Mouse (Mus musculus): Measurements from ENCODE around the gene Stag2.
A peak's percentile ranks its signal among the peaks of the same experiment; 100 is the strongest.

The Stag2 gene

DNA sequence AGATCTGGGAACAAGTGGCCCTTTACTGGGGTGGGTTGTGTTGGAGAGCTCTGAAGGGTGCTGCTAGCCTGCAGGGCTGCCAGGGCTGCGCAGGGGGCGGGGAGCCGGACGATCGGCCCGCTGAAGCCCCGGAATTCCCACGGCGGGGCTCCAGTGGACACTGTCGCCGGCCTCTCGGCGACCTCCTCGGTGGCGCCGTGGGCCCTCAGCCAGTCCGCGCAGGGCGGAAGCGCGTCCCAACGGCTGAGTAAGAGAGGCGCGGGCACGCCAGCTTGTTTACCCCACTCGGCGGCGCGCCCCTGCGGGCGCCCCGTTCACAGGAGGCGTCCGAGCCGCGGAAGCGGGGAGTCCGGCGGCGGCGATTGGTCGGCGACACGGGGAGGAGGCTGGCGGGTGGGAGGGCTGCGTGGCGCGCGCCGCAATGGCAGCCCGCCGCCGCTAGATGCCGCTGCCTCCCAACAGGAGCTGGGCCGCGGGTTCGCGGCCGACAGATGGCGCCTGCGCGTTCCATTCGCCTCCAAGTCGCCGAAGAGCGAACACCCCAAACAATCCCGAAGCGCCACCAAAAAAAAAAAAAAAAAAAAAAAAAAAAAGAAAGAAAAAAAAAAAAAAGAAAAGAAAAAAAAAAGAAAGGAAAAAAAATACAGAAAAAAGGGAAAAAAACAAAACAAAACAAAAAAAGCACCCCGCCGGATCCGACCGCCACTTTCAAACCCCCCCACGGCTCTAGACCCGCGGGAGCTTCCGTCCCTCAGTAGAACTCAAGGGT, at the start of gene Stag2:
TSS of gene Stag2 (plus strand) at position 530 of the 769 bp plus-strand sequence.
- peak; percentile 61 for DNase-seq (ENCODE audit: low read depth, low spot score)

DNA sequence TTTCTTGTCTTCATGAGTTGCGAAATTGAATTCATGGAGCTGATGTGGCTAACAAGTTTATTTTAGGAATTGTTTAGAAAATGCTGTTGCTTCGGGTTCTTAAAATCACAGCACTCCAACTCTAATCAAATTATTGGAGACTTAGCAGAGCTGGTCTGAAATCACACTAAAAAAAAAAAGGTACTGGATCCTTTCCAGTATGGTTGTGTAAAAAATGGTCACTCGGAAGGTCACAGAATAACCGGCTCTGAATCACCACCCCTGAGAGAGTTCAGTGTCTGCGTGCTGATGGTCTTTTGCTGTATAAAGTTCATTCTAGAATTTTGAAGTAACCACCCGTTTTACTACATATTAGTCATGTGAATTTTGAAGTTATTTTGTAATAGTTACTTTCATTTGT, 42.0 kb upstream of the Stag2 start:
- DNase-seq (ENCODE audit: low read depth, low spot score): no peak

DNA sequence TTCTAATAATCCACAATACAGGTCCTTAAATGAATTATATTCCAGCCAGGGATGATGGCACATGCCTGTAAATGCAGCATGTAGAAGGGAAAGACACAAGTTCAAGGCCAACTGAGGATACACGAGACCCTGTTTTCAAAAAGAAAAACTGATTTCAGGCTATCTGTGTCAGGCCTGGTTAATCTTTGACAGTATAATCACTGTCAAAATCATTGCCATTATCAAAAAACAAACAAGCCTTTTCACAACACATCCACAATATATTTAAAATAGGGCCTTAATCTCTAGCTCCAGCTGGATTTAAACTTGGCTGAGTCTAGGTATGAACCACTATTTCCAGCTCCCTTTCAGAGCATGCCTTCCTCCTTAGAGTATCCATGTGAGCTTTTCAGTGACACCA, 38.5 kb upstream of the Stag2 start:
- DNase-seq (ENCODE audit: low read depth, low spot score): no peak

DNA sequence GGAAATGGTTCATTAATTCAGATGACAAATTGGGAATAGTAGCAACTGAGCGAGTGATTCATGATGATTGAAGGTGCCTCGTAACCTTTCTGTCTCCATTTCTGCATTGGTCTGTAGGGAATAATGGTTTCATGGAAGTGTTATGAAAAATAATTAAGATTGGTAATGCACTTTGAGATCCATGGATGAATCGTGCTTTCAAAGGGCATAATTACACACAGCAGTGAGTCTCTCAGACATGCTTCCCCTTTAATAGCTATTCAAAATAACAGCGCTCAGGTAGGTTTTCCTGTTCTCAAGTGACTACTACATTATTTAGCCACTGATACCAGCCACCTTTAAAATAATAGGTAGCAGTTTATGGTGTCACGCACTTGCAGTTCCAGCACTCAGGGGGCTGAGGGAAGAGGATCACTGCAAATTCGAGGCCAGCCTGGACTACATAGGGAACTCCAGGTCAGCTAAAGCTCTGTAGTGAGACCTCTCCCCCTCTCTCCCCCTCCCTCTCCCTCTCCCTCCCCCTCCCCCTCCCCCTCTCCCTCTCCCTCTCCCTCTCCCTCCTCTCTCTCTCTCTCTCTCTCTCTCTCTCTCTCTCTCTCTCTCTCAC, 29.6 kb upstream of the Stag2 start:
- no peak for DNase-seq (ENCODE audit: low read depth, low spot score)

DNA sequence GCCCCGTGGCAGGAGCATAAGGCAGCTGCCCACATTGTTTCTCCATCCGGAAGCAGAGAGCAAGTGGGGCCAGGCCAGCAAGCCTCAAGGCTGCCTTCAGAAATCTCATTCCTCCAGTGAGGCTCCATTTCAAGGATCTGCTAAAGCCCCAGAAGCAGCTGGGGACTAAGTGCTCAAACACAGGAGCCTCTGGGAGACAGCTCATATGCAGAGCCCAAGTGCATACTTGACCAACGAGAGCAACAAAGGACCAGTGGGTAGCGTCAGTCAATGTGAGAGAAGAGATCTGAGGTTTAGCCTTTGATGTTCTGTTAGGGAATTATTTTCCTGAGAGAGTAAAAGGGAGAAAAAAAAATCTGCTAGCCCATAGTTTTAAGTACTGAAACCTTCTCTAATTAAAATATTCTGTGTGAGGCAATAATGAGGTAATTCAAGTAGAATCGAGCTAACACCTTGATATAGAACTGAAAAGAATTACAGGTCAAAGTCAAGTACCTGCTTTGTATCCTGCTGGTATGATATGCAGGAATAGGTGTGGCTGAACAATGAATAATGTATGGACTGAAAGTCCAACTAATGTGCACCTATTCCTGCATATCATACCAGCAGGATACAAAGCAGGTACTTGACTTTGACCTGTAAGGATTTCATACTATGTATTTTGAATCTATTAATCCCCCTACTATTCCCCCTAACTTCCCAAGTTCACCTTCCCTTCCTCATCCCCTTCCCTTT, 24.0 kb upstream of the Stag2 start:
- DNase-seq (ENCODE audit: low read depth, low spot score): no peak

DNA sequence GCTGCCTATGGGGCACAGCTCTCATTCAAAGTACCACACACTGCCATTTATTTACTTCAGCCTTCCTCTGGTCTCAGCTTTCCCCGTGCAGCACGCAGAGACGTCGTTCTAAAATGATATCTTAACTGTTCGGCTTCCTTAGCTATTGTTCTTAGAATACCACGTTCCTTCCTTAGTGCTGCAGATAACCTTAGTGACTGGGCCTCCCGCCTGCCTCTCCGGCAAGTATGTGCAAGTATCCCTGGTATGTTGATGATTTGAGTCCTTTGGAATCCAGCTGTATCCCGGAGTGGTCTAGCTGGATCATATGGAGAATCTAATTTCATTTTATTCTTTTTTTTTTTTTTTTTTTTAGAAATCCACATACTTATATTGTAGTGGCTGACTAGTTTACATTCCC, 9.2 kb upstream of the Stag2 start:
- DNase-seq (ENCODE audit: low read depth, low spot score): no peak

DNA sequence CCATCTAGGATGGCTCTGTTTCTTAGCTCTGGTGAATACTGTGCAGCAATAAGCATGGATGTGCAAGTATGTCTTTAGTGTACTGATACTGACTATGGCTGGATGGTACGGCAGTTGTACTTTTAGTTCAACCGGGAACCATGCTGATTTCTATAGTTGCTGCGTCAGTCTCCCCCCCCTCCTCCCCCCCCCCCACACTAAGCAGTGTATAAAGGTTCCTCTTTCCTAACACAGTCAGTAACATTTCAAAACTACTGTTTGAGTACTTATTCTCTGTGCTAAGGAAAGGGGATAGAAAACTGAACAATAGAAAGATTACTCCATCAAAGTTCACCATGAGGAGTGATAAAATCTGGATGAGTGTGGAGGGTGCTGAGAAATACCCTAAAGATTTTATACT, 6.5 kb upstream of the Stag2 start:
- DNase-seq (ENCODE audit: low read depth, low spot score): no peak

DNA sequence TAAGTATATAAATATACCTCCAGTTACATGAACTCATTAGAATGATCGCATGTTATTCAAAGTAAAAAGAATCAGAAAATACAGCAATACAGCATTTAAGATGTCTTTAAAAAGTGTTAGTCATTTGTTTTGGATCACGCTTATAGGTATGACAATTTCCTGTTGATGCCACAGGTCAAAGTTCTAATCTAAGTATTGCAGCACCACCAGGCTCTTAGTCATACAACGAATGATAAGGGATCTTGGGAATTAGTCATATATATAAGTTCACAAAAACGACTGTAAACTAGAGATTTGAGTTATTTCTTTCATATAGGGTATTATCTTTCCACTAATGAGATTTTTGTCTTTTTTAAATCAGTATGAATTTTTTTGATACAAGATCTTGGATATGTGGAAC, 5.1 kb upstream of the Stag2 start:
- no peak for DNase-seq (ENCODE audit: low read depth, low spot score)

DNA sequence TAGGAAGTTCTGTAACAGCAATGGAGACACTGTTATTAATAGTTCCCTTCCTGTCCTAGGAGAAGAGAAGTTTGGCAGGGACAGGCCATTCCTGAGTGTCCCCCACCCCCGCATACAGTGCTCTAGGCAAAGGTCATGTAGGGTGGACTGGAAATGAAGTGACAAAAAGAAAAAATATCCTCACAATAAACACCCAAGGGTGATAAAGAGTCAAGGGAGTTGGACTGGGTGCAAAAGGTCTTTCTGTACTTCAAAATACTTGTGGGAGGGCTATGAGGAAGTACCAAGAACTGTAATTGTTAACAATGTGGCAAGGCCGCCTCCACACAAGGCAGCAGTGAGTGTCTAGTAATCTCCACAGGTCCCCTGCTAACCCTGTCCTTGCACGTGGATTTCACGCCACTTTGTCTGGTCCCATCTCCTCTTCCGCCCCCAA, 1.1 kb upstream of the Stag2 start:
- DNase-seq (ENCODE audit: low read depth, low spot score): no peak

DNA sequence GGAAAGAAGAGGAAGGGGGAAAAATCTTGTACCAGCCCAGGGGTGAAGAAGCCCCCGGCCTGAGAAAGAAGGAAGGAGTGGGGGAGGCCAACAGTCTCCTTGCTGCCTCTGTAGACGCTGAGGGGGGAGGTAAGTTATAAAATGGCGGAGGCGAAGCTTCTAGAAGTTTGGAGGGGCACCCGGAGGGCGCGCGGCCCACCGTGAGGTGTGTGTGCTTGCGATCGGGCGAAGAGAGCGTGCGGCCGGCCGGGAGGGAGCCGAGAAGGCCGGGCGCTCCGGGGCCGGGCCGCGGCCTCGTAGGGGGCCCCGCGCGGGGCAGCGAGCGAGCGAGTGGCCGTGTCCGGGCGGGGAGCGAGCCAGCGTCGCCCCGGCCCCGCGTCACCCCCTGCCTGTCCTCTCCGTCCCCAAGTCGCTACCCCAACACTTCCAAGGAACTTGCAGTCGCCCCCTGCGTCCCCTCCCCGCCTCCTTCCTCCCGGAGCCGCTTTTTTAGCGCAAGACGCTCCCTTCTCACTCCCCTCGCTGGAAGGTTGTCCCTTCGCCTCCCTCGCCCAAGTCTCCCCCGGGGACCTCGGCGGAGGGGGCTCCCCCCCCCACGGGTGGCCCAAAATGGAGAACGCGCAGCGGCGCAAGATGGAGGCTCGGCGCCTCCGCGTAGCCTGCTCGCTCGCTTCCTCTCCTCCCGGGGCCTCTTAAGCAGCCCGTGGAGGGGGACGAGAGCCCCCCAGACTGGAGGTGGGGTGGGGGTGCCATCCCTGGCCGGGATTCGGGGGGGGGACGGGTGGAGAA, 634 bp downstream of the Stag2 start:
- peak; percentile 45 for DNase-seq (ENCODE audit: low read depth, low spot score)

DNA sequence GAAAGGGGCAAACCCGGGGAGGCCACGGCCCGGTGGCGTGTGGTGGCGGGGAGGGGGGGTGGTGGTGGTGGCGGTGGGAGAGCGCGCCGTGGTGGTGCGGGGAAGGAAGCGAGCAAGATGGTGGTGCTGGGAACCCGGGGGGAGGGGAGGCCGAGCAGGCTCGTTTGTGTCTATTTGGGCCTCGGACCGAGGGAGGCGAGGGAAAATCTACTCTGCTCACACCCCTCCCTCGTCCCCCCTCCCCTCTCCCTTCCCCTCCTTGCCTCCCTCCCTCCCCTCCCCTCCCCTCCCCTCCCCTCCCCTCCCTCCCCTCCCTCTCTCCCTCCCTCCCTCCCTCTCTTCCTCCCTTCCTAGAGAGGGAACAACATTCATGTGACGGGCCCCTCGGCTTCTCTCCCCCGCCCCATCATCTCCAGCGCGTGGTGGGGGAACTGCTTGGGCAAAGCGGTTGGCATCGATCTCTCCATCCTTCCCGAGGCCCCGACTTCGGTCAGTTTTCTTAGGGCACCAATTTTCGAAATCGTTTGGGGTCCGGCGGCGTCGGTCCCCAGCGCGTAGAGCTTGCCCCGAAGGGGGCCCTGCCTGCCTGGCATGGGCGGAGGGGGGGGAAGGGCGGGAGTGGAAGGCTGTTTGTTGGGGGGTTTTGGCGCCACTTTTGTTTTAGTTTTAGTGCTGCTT, 1.4 kb downstream of the Stag2 start:
- no peak for DNase-seq (ENCODE audit: low read depth, low spot score)

DNA sequence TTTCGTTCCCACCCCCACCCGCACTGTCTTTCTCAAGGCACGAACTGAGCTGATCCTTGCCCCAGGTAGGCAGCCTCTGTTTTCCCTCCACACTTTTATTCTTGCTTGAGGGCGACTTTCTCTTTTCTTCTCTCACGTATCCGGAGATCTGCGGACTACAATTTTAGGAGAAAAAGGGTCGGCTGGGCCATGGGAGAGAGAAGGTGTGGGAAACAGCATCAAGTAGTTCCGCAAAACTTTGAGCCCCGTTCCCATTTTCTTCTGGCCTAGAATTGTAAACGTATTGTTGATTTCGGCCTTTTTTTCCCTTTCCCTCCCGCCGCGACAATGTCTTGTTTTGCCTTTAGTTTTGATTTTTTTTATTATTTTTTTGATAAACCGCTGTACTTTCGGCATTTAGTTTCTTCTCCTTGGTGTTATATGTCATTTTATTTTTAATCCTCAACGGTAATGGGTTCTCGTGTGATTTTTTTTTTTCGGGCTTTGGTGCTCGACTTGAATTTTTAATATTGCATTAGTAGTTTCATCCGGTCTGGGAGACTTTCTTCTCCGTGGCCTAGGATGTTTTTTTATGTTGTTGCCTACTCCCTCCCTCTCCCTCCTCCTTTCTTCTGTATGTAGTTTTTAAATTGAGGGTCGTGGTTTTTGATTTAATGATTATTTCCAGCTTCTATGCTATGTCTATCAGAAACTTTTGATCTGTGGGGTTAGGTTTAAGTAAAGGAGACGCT, 2.1 kb downstream of the Stag2 start:
- DNase-seq (ENCODE audit: low read depth, low spot score): no peak

DNA sequence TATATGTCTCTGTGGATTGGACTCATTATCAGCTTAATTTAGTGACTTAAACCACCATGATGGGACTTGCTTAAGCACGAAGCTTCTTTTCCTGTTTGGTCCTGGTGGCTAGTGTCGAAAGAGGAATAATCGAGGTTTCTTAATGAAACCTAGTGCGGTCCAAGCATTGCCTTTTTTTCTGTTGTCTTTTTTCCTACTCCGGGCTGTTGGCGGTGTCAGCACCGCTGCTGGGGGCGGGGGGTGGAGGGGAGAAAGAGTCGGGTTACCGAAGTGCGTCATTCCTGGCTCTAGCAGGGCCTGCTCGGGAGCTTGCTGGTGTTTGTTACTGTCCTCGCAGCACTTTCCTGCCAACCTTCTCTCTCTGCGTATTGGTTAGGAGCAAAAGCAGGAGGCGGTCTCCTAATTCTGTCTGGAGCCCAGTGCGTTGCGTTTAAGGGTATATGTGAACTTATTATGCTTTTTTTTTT, 2.8 kb downstream of the Stag2 start:
- no peak for DNase-seq (ENCODE audit: low read depth, low spot score)

DNA sequence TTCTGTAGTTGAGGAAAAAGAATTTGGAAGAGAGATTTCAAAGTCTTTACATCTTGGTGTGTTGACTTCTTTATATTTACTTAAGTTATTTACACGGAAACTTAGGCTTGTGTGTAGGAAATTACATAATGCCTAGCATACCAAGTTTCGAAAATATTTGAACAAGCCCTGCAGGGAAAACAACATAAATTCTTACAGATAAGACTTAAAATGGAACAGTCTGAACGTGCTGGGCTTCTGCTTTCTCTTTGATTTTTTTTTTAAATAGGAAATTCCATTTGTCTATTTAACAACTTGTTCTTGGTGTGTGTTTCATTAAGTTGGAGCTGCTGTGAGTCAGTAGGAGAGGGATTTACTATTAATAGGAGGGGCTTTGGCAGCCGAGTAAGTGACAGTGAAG, 3.9 kb downstream of the Stag2 start:
- no peak for DNase-seq (ENCODE audit: low read depth, low spot score)

DNA sequence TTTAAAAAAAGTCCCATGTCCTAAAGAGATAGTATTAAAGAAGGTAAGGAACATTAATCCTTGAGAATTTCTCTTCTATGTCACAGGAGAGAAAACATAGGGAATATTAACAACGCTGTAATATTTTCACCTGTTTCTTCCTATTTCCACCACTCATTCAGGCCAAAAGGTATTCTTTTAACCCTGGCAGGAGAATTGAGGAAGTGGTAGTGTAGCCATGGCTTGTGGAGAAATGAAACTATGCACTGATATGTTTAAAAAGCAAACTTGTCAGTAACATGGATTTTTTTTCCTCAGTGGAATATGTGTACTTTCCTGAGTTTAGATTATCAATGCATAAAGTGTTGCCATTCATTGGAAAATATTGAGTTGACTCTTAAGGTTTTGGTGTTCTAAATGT, 16.3 kb downstream of the Stag2 start:
- DNase-seq (ENCODE audit: low read depth, low spot score): no peak

DNA sequence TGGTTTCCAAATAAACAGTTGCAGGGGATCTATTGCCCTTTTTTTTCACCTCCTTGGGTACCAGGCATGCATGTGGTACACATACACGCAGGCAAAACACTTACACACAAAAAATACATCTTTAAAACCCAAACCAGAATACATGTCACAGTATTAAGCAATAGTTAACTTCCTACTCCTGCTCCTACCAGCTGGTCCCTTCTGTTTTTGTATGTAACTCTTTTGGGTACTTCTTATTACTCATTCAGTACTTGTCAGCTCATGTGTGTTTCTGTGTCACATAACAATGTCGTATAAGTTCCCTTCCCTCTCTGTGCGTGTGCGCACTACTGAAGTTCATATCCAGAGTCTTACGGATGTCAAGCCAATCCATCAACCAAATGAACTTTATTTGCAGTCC, 21.7 kb downstream of the Stag2 start:
- DNase-seq (ENCODE audit: low read depth, low spot score): no peak

DNA sequence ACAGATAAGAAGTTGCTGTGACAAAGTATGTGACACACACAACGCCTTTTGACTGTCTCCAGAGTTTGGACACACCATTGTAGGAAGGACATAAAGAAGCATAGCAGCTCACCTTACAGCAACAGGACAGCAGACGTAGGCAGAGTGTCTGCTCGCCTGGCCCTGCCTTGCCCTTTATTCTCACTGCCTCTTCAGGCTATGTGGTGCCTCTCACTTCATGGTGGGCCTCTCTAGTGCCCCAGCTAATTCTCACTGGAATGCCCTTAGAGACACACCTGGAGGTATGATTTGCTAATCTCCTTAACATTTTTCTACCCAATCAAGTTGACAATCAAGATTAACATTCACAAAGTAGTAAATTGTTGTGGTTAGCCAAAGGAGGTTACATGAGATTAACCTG, 38.5 kb downstream of the Stag2 start:
- no peak for DNase-seq (ENCODE audit: low read depth, low spot score)

DNA sequence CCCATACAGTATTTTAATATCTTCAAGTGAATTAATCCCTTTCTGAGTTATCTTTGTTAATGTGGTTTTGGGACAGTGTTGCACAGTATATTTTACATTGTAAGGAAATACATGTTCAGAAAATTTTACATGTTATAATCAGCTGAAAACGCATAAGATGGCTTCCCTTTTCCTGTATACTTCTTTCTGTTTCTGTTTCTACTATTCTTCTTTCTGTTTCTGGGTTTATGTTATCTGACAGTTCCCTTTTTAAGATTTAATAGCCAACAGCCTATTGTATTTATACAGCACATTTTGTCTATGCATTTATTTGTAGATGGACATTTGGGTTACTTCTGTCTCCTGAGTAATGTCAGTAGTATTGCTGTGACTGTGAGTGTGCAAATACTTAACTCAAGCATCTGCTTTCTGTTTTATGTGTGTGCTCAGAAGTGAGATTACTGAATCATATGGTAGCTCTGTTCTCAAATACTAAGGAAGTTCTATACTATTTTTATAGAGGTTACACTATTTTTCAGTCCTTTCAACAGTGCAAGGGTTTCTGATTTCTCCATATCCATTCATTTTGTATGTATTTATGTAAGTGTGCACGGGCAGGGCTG, 39.8 kb downstream of the Stag2 start:
- no peak for DNase-seq (ENCODE audit: low read depth, low spot score)

DNA sequence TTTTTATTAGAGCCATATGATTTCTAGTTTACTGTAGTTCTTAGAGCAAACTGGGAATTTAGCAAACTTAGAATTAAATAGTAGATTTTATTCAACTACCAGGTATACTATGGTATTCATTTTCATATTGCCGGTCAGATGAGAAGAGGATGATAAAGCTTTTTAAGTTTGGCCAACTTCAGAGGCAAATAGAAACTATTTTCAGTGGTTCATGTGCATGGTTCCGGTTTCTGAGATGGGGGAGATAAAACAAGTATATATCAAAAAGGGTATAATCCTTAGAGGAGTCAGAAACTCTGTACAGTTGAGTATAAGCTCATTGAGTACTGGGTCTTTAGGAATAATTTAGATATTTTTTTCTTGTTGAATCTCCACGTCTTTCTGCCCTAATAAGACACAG, 45.5 kb downstream of the Stag2 start:
- no peak for DNase-seq (ENCODE audit: low read depth, low spot score)

DNA sequence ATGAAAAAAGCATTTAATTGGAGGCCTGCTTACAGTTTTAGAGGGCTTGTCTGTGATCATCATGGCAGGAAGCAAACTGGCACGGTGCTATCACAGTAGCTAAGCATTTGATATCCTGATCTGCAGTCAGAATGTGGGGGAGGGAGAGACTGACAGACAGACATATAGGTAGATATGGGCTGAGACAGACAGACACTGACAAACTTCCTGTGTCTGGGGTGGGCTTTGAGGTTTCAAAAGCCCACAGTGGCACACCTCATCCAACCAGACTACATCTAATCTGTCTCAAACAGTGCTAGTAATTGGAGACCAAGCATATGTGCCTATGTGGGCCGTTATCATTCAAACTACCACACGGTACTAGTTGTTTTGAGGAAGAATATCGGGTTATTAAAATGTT, 53.4 kb downstream of the Stag2 start:
- no peak for DNase-seq (ENCODE audit: low read depth, low spot score)
